Mouse (Mus musculus) forebrain, embryonic 14.5 days (tissue): ENCODE measurements around the gene Srxn1. TPM values are rescaled to one million over a fixed set of nuclear protein-coding genes. Genes with fewer than 3 reads are reported as not detected.

ENCODE experiments used
- ATAC-seq: fragments of 200-750 bp; cut with Nextera tagmentation; 2 replicates; pipeline ENCODE4 v1.8.0; 2017; ENCODE audit warnings: mild to moderate bottlenecking, moderate library complexity
- DNase-seq: peaks from one replicate; pipeline ENCODE4 v3.0.0-alpha.2; 2015; ENCODE audit warnings: low spot score
- H3K27ac ChIP-seq: fragments of 300-500 bp; sonication (generic); 2 replicates; pipeline ENCODE4 v1.5.1; 2014; ENCODE audit warnings: low read depth, mild to moderate bottlenecking, control low read depth, low read length, moderate library complexity
- H3K27me3 ChIP-seq: fragments of 300-500 bp; sonication (generic); replicated peaks from 2 replicates; pipeline ENCODE4 v1.6.1; 2014; ENCODE audit warnings: low read length, control low read depth, mixed read lengths; ENCODE audit not compliant: control insufficient read depth, insufficient read depth
- H3K36me3 ChIP-seq: fragments of 300-500 bp; sonication (generic); 2 replicates; pipeline ENCODE4 v1.6.1; 2014; ENCODE audit warnings: low read length, control low read depth; ENCODE audit not compliant: control insufficient read depth, insufficient read depth
- H3K4me1 ChIP-seq: fragments of 300-500 bp; sonication (generic); 2 replicates; pipeline ENCODE4 v1.6.1; 2014; ENCODE audit warnings: antibody characterized with exemption, low read length, control low read depth; ENCODE audit not compliant: control insufficient read depth, insufficient read depth
- H3K4me2 ChIP-seq: fragments of 300-500 bp; sonication (generic); 2 replicates; pipeline ENCODE4 v1.6.1; 2014; ENCODE audit warnings: mild to moderate bottlenecking, control low read depth, low read length
- H3K4me3 ChIP-seq: fragments of 300-500 bp; sonication (generic); 2 replicates; pipeline ENCODE4 v1.5.1; 2014; ENCODE audit warnings: low read depth, low read length, control low read depth
- H3K9ac ChIP-seq: fragments of 300-500 bp; sonication (generic); 2 replicates; pipeline ENCODE4 v1.6.1; 2014; ENCODE audit warnings: mild to moderate bottlenecking, low read length, control low read depth, moderate library complexity
- H3K9me3 ChIP-seq: fragments of 300-500 bp; sonication (generic); replicated peaks from 2 replicates; pipeline ENCODE4 v1.6.1; 2016; ENCODE audit warnings: low read length, control low read depth, mixed read lengths; ENCODE audit not compliant: control insufficient read depth
- WGBS: fragments of 180-500 bp; shearing (Covaris S2); extraction: QIAGEN DNeasy Blood & Tissue Kit; methylation state at CpG from one replicate; pipeline ENCODE4 v1.1.7; 2014; 5-methylcytosine and 5-hydroxymethylcytosine counted together
- polyA plus RNA-seq: library from polyadenylated mRNA; unstranded; fragments of >200 nt; fragmentation: Nextera tagmentation; extraction: Ambion mirVana; gene quantifications from 2 replicates; pipeline ENCODE4 v1.2.1, GENCODE M21; 2014

The Srxn1 gene
- polyA plus RNA-seq, 1 experiment from 2014 or later: 12.0 TPM

DNA sequence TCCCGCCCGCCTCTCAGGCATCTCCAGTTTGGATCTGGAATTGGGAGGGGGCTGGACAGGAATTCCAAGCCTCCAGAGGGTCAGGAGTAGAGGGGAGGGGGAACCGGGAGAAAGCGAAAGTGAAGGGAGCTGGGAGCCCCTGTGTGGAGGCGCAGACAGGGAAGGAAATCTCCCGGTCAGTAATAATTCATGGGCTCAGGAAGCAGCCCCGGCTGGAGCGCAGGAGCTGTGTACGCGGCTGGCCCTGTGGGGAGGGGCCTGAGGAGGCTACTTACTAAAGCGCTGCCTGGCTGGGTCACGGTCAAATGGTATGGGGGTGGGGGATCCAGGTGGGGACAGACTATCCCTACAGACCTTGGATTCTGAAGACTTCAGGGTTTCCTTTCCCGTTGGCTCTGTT, 36.7 kb downstream of the Srxn1 start:
- ATAC-seq (no peak), DNase-seq (no peak)
- Histone ChIP-seq H3K4me2 (peak overlapping the region; percentile 48), H3K4me3 (peak overlapping the region; percentile 13; the same call in 1 of the 2 replicates), H3K27me3 (peaks cover 28% of the 10 kb centered on the region), H3K4me1 (peaks cover 21% of the 10 kb centered on the region), H3K27ac (no peak overlapping the region), H3K9ac (peak overlapping the region; percentile 26; the same call in 1 of the 2 replicates), H3K9me3 (no peaks in the 10 kb centered on the region), H3K36me3 (no peaks in the 10 kb centered on the region)
- 2% methylated on average over 13 of the region's 13 CpGs for WGBS

DNA sequence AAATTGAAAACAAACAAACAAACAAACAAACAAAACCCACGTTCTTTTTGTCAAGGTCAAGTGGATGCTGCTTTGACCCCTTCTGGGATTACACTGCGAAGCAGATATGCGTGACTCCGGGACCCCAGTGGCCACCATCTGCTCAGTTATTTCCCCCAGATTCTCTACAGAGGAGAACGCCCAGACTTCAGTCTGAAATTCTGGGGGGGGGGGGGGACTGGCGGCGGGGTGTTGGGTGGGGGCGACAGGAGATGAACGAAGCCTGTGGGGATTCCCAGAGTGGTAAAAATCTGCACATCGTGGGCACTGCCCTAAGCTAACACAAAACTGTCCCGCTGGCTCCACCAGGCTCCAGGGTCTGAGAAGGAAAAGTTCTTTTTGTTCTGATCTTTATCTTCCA, 37.3 kb downstream of the Srxn1 start:
- Histone ChIP-seq H3K36me3 (no peaks in the 10 kb centered on the region), H3K4me3 (no peak overlapping the region), H3K9me3 (no peaks in the 10 kb centered on the region), H3K4me1 (peaks cover 21% of the 10 kb centered on the region), H3K4me2 (peak overlapping the region; percentile 48), H3K9ac (no peak overlapping the region), H3K27ac (no peak overlapping the region), H3K27me3 (peaks cover 28% of the 10 kb centered on the region)
- no peak for DNase-seq
- 6% methylated on average over 11 of the region's 11 CpGs for WGBS
- no peak for ATAC-seq

DNA sequence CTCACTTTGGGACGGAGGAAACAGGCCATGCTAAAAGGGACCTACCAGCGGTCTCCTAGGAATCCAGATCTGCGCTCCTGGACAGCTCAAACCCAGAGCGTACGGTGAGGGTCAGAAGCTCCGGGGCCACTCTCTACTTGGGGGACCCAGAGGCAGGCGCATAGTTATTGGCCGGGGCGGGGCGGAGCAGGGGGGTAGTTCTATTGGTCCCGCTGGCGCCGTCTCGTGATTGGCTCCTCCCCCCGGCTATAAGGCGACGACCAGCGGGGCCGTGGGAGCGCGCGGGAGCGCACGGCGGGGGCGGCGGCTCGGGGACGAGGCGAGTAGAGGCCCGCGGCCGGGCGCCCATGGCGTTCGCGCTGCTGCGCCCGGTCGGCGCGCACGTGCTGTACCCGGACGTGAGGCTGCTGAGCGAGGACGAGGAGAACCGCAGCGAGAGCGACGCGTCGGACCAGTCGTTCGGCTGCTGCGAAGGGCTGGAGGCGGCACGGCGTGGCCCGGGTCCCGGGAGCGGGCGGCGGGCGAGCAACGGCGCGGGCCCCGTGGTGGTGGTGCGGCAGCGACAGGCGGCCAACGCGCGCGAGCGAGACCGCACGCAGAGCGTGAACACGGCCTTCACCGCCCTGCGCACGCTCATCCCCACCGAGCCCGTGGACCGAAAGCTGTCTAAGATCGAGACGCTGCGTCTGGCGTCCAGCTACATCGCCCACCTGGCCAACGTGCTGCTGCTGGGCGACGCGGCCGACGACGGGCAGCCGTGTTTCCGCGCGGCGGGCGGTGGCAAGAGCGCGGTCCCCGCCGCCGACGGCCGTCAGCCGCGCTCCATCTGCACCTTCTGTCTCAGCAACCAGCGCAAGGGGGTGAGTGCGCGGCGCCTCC, 38.2 kb downstream of the Srxn1 start, which contains the start of gene Tcf15:
Gene Tcf15 (plus strand): TSS at position 283 of the 879 bp plus-strand sequence.
- Histone ChIP-seq H3K9ac (peak within 1 kb of the TSS; percentile 40), H3K27ac (no peak within 1 kb of the TSS), H3K27me3 (peaks cover 28% of the 10 kb centered on the region), H3K4me3 (peak within 1 kb of the TSS; percentile 46), H3K4me2 (peak within 1 kb of the TSS; percentile 72), H3K9me3 (no peaks in the 10 kb centered on the region), H3K36me3 (no peaks in the 10 kb centered on the region), H3K4me1 (peaks cover 21% of the 10 kb centered on the region)
- peak; percentile 67 for DNase-seq
- WGBS: under 1% methylated on average over 101 of the region's 118 CpGs
- peak; percentile 76 for ATAC-seq

DNA sequence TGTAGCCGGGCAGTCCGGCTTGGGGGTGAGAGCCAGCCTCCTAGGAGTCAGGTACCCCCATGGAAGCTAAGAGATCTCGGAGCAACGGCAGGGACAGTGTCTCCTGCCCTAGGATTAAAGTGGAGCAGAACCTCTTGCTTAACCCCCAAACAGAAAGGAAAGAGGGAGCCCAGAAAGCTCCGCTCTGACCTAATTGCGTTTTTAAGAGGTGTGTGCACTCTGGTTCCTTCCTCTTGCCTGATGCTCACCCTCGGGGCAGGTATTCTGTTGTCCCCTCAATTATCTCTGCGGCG, 38.8 kb downstream of the Srxn1 start:
- Histone ChIP-seq H3K27me3 (peaks cover 28% of the 10 kb centered on the region), H3K9ac (peak overlapping the region; percentile 40), H3K4me2 (peak overlapping the region; percentile 72), H3K9me3 (no peaks in the 10 kb centered on the region), H3K4me1 (peaks cover 21% of the 10 kb centered on the region), H3K4me3 (peak overlapping the region; percentile 46), H3K36me3 (no peaks in the 10 kb centered on the region), H3K27ac (no peak overlapping the region)
- WGBS: 24% methylated on average over 9 of the region's 9 CpGs
- DNase-seq (no peak), ATAC-seq (no peak)

DNA sequence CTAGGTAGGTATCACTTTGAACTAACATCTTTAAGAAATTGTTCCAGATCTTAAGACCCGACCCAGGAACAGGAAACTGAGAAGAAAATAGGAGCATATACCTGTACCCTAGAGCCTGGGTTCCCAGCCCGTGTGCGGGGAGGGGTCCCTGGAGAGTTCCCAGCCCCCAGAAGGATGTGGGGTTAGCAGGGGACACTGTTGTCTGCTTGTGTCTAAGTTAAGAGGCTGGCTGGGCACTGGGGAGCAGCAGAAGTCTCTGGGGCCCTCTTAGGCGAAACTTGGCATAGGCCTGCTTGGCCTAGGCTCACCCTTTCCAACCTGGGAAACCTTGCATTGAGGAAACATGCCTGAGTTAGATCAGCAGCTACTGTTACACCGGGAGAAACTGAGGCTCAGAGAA, 39.2 kb downstream of the Srxn1 start:
- Histone ChIP-seq H3K9me3 (no peaks in the 10 kb centered on the region), H3K9ac (no peak overlapping the region), H3K36me3 (no peaks in the 10 kb centered on the region), H3K27ac (no peak overlapping the region), H3K27me3 (peaks cover 28% of the 10 kb centered on the region), H3K4me2 (0 out of 2 replicates have a peak overlapping the region, but pooled peaks have one; percentile 72), H3K4me1 (peaks cover 21% of the 10 kb centered on the region), H3K4me3 (no peak overlapping the region)
- 66% methylated on average over 5 of the region's 5 CpGs for WGBS
- DNase-seq (no peak), ATAC-seq (no peak)

DNA sequence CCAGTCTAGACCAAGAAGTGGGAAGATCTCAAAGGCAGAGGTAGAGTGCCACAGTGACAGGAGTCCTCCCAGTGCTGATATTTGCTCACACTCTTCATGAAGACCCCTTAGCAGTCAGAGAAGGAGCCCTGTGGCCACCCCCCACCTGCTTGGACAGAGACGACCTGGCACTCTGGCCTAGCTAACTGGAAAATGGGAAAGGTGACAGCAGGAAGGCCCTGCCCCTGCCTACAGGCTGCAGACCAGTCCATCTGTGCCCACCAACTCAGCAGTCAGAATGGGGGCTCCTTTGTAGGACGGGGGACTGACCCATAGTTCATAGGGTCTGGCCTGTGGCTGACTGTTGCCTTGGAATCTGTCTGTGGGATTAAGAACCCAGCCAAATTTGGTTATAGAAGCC, 40.4 kb downstream of the Srxn1 start:
- no peak overlapping the region for H3K4me3 ChIP-seq
- ATAC-seq: no peak
- no peak for DNase-seq
- peaks cover 28% of the 10 kb centered on the region for H3K27me3 ChIP-seq
- peaks cover 19% of the 10 kb centered on the region for H3K4me1 ChIP-seq
- no peak overlapping the region for H3K4me2 ChIP-seq
- H3K9me3 ChIP-seq: no peaks in the 10 kb centered on the region
- H3K9ac ChIP-seq: no peak overlapping the region
- 70% methylated on average over 2 of the region's 2 CpGs for WGBS
- H3K27ac ChIP-seq: no peak overlapping the region
- no peaks in the 10 kb centered on the region for H3K36me3 ChIP-seq

DNA sequence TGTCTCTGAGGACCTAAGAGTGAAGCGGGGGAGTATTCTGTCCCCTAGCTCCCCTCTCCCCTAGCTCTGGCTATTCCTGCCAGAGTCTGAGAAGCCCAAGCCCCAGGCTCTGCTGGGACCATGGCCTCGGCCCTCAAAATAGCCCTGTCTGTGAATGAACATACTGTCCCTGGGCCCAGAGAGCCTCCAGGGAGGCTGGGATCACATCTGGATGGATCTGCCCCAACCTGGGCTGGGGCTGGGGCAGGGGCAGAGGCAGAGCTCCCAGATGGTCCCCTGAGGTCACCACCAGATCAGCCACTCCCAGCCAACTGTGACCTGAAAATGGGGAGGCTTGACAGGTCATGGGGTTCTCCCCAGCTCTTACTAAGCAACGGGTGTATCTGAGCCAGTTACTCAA, 41.8 kb downstream of the Srxn1 start:
- WGBS: 70% methylated on average over 3 of the region's 3 CpGs
- no peak overlapping the region for H3K4me3 ChIP-seq
- H3K4me1 ChIP-seq: peaks cover 8% of the 10 kb centered on the region; the same call in 1 of the 2 replicates
- H3K9me3 ChIP-seq: no peaks in the 10 kb centered on the region
- no peak overlapping the region for H3K27ac ChIP-seq
- DNase-seq (no peak), ATAC-seq (no peak)
- no peaks in the 10 kb centered on the region for H3K36me3 ChIP-seq
- H3K27me3 ChIP-seq: peaks cover 28% of the 10 kb centered on the region
- H3K4me2 ChIP-seq: no peak overlapping the region
- H3K9ac ChIP-seq: no peak overlapping the region

DNA sequence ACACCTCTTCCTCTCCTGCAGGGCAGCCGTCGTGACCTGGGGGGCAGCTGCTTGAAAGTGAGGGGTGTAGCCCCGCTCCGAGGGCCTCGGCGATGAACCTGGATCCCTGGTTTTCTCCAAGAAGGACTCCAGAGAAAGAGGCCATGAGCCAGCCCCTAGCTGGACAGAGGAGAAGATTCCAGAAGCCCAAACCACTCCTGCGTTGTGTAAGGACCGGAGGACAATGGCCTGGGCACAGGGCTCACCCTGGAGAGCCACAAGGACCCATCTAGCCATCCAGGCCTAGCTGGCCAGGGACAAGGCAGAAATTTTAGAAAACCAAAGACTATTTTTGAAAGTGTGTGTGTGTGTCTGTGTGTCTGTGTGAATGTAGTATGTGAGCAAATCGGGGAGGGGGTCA, 43.4 kb downstream of the Srxn1 start:
- 90% methylated on average over 9 of the region's 9 CpGs for WGBS
- DNase-seq (no peak), ATAC-seq (no peak)
- no peak overlapping the region for H3K9ac ChIP-seq
- no peak overlapping the region for H3K4me2 ChIP-seq
- H3K27ac ChIP-seq: no peak overlapping the region
- H3K27me3 ChIP-seq: peaks cover 16% of the 10 kb centered on the region
- no peak overlapping the region for H3K4me3 ChIP-seq
- H3K9me3 ChIP-seq: no peaks in the 10 kb centered on the region
- 0 out of 2 replicates have a peak, but pooled peaks cover 3% of the 10 kb centered on the region for H3K4me1 ChIP-seq
- H3K36me3 ChIP-seq: no peaks in the 10 kb centered on the region

DNA sequence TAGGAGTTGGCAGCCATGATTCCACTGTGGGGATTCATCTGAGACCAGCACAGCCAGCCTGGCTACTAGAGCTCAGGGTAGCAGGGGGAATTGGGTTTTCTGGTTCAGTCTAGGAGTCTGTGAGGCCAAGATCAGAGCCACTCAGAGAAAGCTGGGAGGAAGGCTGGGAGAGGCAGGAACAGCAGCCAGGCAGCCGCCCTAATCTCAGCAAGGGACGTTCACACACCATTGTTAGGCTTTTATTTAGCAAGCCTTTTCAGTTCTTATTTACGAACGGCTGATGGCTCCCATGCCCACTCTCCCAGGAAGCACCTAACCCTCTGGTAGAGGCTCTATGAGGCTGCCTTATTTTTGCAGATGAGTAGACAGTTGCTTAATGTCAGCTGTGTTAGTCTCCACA, 44.6 kb downstream of the Srxn1 start:
- no peaks in the 10 kb centered on the region for H3K9me3 ChIP-seq
- no peaks in the 10 kb centered on the region for H3K36me3 ChIP-seq
- H3K27ac ChIP-seq: no peak overlapping the region
- H3K9ac ChIP-seq: no peak overlapping the region
- H3K4me3 ChIP-seq: no peak overlapping the region
- no peak for DNase-seq
- H3K4me1 ChIP-seq: no peaks in the 10 kb centered on the region
- no peak for ATAC-seq
- H3K4me2 ChIP-seq: no peak overlapping the region
- peaks cover 4% of the 10 kb centered on the region for H3K27me3 ChIP-seq
- WGBS: 7% methylated on average over 4 of the region's 4 CpGs
